Mouse (Mus musculus) c-Kit-positive CD71-positive TER-119-negative erythroid progenitor cells, embryonic 14.5 days (primary cell): Measurements from ENCODE around the gene Gm2a.
A peak's percentile ranks its signal among the peaks of the same experiment; 100 is the strongest.

Source experiments
- DNase-seq: peaks from one replicate; pipeline ENCODE4 v3.0.0-alpha.2; 2013; ENCODE audit warnings: low read depth

Gm2a gene

GRCm38 (mm10) chr11:55131077-55131742 is 33.3 kb downstream of the Gm2a start:
- peak; percentile 46 for DNase-seq

DNA sequence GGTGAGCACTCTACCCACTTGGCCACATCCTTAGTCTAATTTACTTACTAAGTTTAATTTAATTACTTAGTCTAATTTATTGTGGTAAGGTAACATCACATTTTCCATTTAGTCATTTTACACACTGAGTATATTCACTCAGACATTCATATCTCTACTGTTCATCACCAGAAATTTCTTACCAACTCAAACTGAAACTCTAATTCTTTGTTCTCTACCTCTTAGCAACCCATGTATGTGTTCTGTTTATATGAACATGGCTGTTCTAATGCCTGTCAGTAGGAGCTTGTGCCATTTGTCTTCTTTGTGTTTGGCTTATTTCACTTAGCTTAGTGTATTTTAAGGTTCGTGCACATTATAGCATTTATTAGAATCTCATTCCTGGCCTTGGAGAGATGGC is 34.0 kb downstream of the Gm2a start:
- no peak for DNase-seq

DNA sequence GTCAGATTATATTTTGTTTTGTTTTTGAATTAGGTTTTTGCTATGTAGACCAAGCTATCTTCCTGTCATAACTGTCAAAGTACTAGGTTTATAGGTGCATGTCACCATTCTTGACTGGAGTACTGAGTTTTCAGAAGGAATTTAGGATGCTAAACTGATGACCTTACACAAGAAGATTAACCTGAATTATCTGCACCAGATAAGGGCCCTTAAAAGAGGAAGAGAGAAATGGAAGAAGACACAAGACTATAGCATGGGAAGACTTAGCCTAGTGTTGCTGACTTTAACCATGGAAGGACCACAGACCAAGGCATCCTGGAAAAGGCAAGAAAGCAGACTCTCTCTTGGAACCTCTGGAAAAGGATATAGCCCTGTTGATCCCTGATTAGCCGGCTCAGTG is 35.3 kb downstream of the Gm2a start:
- no peak for DNase-seq

DNA sequence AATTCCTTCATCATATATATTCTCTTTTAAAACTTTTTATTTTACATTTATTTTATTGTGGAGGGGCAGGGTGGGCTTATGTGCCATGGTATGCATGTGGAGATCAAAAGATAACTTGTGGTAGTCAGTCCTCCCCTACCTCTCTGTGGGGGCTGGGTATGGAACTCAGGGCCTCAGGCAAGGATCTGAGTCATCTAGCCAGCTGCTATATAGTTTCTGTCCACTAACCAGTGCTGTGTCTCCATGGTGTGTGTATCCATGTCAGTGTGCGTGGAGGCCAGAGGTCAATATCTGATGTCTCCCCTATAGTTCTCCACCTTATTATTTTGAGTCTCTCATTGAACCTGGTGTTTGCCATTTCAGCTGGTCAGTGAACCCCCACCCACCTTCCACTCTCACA is 36.5 kb downstream of the Gm2a start:
- no peak for DNase-seq

DNA sequence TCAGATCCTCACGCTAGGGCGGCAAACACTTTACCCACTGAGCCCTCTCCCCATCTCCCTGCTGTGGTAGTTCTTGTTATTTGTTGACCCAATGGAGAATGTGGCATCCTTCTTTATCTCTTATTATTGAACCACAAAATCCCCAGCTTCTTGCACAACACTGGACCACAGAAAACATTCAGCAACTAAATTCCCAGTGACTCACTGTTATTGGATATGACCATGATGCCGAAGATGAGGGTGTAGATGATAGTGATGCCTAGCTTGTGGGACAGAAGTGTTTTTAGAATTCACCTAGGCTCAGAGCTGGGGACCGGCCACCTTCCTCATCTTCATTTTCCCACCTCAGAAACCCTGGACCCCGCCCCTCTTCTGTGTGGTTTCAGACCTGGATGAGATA is 37.0 kb downstream of the Gm2a start:
- DNase-seq: no peak

DNA sequence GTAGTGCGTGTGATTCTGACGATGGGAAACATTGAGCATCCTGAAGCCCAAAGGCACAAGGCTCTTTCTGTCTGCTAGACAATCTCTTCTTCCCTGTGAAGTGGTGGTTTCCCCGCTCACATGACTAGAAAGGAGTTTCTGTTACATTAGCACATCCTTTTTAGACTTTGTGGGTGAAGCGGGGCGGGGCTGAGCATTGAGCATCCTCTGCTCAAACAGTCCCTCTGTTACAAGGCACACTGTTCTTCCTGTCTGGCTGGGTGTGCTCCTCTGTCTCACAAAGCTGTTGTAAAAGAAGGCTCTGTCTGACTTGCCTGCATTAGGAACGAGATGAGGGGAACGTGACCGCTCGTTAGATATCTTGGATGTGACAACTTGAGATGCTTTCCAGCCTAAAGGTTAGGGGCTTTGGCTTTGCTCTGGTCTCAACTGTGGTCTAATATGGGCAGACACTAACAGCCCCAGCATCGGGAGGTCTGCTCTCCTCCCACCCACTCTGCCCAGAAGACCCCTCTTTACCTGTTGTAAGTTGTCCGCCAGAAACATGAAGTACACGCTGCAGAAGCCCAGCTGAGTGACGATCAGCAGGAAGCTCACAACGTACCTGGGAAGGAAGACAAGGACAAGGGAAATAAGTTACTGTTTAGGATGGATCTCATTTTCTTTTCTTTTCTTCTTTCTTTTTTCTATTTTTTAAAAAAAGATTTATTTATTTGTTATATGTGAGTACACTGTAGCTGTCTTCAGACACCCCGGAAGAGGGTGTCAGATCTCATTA is 39.0 kb downstream of the Gm2a start:
- no peak for DNase-seq

DNA sequence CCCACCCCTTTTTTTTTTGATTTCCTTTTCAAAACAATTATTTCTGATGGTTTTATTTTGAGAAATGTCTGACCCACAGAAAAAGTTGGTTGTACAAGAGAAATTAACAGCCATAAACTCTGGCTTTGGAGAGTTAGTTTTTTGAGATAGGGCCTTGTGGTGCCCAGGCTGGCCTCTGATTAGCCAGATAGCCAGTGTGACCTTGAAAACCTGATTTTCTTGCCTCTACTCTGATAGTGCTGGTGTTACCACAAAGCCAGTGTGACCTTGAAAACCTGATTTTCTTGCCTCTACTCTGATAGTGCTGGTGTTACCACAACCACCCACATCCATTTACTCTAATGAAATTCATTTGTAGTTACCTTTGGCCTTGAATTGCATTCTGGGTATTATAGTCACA is 39.7 kb downstream of the Gm2a start:
- DNase-seq: no peak

DNA sequence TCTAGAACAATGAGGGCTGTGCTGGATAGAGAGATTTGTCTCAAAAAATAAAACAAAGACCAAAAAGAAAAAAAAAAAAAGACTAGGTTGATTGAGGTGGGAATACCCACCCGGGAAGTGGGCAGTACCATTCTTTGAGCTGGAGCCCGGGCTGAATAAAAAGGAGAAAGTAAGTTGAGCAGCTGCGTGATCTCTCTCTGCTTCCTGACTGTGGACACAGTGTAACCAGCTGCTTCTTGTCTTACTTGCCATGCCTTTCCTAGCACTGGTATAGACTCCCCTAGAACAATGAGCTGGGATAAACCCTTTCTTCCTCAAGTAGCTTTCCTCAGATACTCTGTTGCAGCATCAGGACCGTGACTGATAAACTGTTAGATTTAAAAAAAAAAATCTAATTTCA is 43.6 kb downstream of the Gm2a start:
- DNase-seq: no peak

DNA sequence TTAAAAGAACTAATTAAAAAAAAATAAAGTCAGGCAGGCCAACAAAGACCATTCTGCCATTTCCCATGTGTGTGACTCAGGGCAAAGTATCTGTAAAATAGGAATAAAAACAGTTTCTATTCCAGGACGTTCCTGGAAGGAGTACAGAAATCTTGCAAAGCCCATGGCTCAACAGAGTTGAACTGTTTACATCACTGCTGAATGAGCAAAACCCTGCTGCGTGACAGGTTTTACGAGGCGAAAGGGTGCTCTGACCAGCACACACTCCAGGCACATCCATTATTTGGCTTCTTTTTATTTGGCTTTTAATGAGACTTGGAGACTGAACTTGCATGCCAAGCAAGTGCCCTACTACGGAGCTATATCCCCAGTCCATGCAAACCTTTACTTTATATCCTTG is 46.1 kb downstream of the Gm2a start:
- no peak for DNase-seq

DNA sequence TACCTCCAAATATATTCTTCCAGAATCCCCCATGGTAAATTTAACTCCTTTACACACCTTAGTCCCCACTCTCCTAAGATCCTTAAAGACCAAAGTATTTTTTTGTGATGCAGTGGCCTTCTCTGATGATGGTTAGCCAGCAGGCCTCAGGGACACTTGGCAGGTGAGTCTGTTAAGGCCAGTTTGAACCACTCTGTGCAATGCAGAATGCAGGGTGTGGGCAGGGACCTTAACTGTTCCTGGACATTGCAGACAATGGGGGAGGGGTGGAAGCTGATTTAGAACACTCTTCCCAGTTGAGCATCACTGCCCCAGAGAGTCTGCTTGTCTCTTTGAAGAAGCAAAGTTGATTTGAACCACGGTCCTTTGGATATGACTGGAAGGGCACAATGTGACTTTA is 48.9 kb downstream of the Gm2a start:
- no peak for DNase-seq

DNA sequence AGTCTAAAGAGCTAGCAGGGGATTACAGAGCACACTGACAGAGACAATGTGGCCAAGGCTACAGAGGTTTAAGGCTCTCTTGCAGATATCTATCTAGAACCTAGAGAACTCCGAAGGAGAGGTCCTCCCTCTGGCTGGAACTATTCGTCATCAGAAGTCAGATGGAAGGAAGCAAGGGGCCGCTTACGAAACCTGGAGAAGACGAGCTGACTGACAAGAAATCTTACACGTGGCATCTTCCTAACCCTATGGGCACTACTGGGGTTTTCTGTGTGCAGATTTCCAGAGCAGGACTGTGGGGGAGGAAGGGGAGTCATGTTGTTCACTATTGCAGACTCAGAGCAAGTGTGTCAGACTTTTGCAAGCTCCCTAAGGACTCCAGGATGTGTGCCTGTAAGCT is 49.5 kb downstream of the Gm2a start:
- DNase-seq: no peak

GRCm38 (mm10) chr11:55148461-55148860 is 50.5 kb downstream of the Gm2a start:
- no peak for DNase-seq

DNA sequence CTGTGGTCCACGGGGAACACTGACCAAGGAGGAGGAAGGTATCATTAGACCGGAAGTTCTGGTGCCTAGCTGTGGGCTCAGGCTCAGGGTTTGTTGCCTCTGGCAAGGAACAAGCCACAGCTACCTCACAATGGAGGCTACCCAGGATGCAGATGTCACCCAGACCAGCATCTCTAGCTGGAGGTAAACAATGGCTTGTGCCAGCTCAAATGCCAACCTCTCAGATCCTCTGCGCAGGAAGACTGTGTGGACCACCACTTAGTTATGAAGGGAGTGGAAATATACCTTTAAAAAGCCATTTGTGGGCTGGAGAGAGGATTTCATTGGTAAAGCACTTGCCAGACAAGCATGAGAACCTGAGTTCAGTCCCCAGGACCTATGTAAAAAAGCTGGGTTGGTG is 53.7 kb downstream of the Gm2a start, which contains the start of gene Slc36a3:
Gene Slc36a3, minus strand, starts transcription at position 101 of the 400 bp plus-strand sequence.
- no peak for DNase-seq

DNA sequence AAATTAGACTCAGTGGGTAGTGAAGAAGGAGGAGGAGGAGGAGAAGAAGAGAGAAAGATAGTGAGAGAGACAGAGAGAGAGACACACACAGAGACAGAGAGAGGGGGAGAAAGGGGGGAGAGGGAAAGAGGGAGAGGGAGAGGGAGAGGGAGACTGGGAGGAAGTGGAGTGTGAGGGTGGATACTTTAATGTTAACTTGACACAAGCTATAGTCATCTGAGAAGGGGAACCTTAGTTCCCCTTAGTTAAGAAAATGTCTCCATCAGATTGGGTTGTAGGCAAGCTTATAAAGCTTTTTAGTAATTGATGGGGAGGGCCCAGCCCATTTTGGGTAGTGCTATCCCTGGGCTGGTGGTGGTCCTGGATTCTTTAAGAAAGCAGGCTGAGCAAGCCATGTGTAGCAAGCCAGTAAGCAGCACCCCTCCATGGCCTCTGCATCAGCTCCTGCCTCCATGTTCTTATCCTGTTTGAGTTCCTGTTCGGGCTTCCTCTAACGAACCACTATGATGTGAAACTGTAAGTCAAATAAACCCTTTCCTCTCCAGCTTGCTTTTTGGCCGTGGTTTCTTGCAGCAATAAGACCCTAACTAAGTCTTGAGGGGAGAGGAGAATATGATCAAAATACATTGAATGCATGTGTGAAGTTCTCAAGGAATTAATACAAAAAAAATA is 56.6 kb downstream of the Gm2a start:
- no peak for DNase-seq

DNA sequence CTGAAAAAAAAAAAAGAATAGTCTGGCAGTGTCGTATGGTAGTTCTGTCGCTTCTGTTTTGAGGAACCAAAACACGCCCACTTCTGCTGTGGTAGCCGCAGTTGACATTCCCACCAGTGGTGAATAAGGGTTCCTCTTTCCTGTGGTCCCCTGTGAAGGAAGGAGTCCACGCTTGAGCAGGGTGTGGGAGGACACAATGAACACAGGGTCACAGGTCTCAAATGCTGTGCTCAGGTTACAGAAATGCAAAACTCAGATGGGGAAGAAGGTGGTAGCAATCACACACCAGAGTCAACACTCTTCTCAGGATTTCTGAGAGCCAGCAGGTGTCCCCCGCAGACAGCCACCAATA is 57.1 kb downstream of the Gm2a start:
- no peak for DNase-seq

GRCm38 (mm10) chr11:55158785-55159359 is 61.0 kb downstream of the Gm2a start:
- peak; percentile 66 for DNase-seq
